Mouse (Mus musculus): Measurements from ENCODE around the gene Jph2.

GRCm38 (mm10) chr2:163309376-163309775 lies 88.4 kb downstream of the Jph2 start:
- TF ChIP-seq CTCF (IDR thresholded peaks at IDR 0.05; ENCODE audit: low read depth) = no peak
- no peak for TF ChIP-seq EP300 (IDR thresholded peaks at IDR 0.05; ENCODE audit: low read depth)

All from heart, postnatal 0 days (tissue).